Mouse (Mus musculus): ENCODE data around the gene Cygb. TPM values are rescaled to one million over a fixed set of nuclear protein-coding genes. Genes with fewer than 3 reads are reported as not detected.

Cygb gene
- polyA plus RNA-seq (2014; fragmentation: Nextera tagmentation; extraction: Ambion mirVana), result 2.0 and 2.5 TPM in 2 replicates

DNA sequence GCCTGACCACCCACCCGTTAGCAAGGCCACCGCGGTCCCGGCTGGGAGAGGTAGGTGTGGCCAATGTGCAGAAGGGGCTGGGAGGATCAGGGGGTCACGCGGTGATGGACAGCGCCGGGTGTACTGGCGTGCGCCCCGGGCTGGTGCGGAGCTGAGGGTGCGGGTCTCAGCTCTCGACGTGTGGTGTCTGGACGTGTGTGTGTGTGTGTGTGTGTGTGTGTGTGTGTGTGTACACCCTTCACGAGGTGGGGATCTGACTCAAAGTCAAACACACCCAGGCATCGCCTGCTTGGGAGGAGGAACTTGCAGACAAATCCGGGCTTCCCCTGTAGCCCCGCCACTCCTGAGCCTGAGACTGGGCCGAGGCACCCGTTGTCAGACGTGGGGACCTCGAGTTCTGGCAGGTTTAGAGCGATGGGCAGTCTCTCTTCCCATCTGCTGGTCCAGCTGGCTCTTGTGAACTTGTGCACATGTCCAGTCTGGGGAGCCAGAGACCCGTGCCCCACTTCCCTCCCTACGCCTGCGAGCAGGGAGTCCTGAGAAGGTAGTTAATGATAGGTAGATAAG lies at the start of gene Cygb:
Gene Cygb (minus strand): TSS at position 59 of the 567 bp plus-strand sequence.
- H3K4me3 ChIP-seq (ENCODE audit: low read depth, low read length), result peak within 1 kb of the TSS; percentile 55
- ATAC-seq (replicated peaks; ENCODE audit: low FRiP score) (no peak), DNase-seq (ENCODE audit: low spot score) (no peak)
- H3K4me2 ChIP-seq, result peak within 1 kb of the TSS; percentile 86
- WGBS, result 5% methylated on average over 28 of the region's 28 CpGs
- peaks cover 46% of the 10 kb centered on the region for H3K27me3 ChIP-seq (replicated peaks; ENCODE audit: control insufficient read depth, insufficient read depth, low read length)
- peaks cover 32% of the 10 kb centered on the region for H3K4me1 ChIP-seq (replicated peaks; ENCODE audit: control insufficient read depth, insufficient read depth, low read length)
- H3K9me3 ChIP-seq (ENCODE audit: control insufficient read depth, low read length), result no peaks in the 10 kb centered on the region
- 0 out of 2 replicates have a peak within 1 kb of the TSS, but pooled peaks have one; percentile 20 for H3K9ac ChIP-seq (ENCODE audit: low read depth, low read length)
- H3K27ac ChIP-seq (ENCODE audit: low read depth, low read length), result no peak within 1 kb of the TSS
- H3K36me3 ChIP-seq (ENCODE audit: control insufficient read depth, insufficient read depth, low read length), result no peaks in the 10 kb centered on the region

DNA sequence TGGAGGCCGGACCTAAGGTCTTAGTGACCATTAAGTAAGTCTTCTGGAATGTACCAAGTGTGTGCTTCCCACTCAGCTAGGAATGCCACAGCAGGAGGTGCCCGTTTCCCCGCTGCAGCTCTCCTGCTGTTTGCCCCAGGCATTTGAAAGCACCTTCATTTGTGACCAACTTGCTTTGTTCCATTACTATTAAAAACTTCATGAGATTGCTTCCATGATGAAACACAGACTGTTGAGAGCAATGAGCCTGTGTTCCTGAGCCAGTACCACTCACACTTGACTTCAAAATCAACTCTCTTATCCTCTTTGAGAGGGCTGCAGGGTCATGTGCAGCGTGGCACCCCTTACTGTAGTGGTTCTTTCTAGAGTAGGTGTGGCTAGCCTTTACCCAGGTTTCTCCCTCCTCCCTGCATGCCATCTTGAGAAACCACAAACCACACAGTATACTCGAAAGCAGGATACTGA lies 47.3 kb upstream of the Cygb start:
- Histone ChIP-seq H3K4me1 (replicated peaks; ENCODE audit: control insufficient read depth, insufficient read depth, low read length) (no peaks in the 10 kb centered on the region), H3K9me3 (ENCODE audit: control insufficient read depth, low read length) (no peaks in the 10 kb centered on the region), H3K9ac (ENCODE audit: low read depth, low read length) (no peak overlapping the region), H3K4me2 (no peak overlapping the region), H3K27ac (ENCODE audit: low read depth, low read length) (no peak overlapping the region), H3K4me3 (ENCODE audit: low read depth, low read length) (no peak overlapping the region), H3K36me3 (ENCODE audit: control insufficient read depth, insufficient read depth, low read length) (no peaks in the 10 kb centered on the region), H3K27me3 (replicated peaks; ENCODE audit: control insufficient read depth, insufficient read depth, low read length) (peaks cover 4% of the 10 kb centered on the region; the same call in 1 of the 2 replicates)
- DNase-seq (ENCODE audit: low spot score), result no peak
- WGBS, result 43% methylated on average over 5 of the region's 5 CpGs
- no peak for ATAC-seq (replicated peaks; ENCODE audit: low FRiP score)

DNA sequence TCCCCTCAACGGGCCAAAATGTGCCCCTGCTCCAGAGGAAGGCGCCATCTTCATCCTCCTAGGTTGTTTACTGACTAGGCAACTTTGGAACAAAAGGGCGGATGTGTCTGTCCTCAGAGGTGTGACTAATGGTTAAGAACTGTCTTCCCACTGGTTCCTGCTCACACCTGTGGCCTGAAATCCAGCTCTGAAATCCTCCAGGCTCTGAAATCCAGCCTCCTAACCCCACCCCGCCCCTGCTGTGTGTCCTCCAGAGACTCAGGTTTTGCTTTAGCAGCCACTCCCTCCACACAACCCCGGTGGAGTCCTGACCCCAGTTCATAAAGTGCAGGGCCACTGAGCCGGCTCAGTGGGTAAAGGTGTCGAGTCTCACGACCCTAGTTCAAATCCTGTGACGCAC lies 43.4 kb upstream of the Cygb start:
- H3K4me1 ChIP-seq (replicated peaks; ENCODE audit: control insufficient read depth, insufficient read depth, low read length), result 0 out of 2 replicates have a peak, but pooled peaks cover 2% of the 10 kb centered on the region
- H3K27ac ChIP-seq (ENCODE audit: low read depth, low read length), result no peak overlapping the region
- H3K4me2 ChIP-seq, result no peak overlapping the region
- DNase-seq (ENCODE audit: low spot score) (no peak), ATAC-seq (replicated peaks; ENCODE audit: low FRiP score) (no peak)
- H3K27me3 ChIP-seq (replicated peaks; ENCODE audit: control insufficient read depth, insufficient read depth, low read length), result peaks cover 38% of the 10 kb centered on the region
- WGBS, result 50% methylated on average over 9 of the region's 9 CpGs
- H3K4me3 ChIP-seq (ENCODE audit: low read depth, low read length), result no peak overlapping the region
- H3K36me3 ChIP-seq (ENCODE audit: control insufficient read depth, insufficient read depth, low read length), result no peaks in the 10 kb centered on the region
- no peak overlapping the region for H3K9ac ChIP-seq (ENCODE audit: low read depth, low read length)
- no peaks in the 10 kb centered on the region for H3K9me3 ChIP-seq (ENCODE audit: control insufficient read depth, low read length)

DNA sequence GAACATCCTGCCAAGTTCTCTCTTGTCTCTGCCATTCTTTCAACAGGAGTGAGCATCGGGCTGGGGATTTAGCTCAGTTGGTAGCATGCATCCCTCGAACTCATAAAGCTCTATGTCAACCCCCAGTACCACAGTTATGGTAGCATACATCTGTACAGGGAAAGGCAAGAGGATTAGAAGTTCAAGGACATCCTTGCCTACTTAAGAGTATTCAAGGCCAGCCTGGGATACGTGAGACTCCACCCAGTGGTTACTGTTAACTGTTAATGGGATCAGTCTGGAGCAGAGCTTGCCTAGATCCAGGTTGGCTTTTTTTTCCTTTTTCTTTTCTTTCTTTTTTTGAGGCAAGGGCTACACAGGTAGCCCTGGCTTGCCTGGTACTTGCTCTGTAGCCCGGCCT lies 42.3 kb upstream of the Cygb start:
- Histone ChIP-seq H3K4me1 (replicated peaks; ENCODE audit: control insufficient read depth, insufficient read depth, low read length) (0 out of 2 replicates have a peak, but pooled peaks cover 2% of the 10 kb centered on the region), H3K27ac (ENCODE audit: low read depth, low read length) (no peak overlapping the region), H3K27me3 (replicated peaks; ENCODE audit: control insufficient read depth, insufficient read depth, low read length) (peaks cover 38% of the 10 kb centered on the region), H3K9me3 (ENCODE audit: control insufficient read depth, low read length) (no peaks in the 10 kb centered on the region), H3K4me3 (ENCODE audit: low read depth, low read length) (no peak overlapping the region), H3K9ac (ENCODE audit: low read depth, low read length) (no peak overlapping the region), H3K36me3 (ENCODE audit: control insufficient read depth, insufficient read depth, low read length) (no peaks in the 10 kb centered on the region), H3K4me2 (no peak overlapping the region)
- WGBS, result 72% methylated on average over 4 of the region's 4 CpGs
- ATAC-seq (replicated peaks; ENCODE audit: low FRiP score), result no peak
- DNase-seq (ENCODE audit: low spot score), result no peak

DNA sequence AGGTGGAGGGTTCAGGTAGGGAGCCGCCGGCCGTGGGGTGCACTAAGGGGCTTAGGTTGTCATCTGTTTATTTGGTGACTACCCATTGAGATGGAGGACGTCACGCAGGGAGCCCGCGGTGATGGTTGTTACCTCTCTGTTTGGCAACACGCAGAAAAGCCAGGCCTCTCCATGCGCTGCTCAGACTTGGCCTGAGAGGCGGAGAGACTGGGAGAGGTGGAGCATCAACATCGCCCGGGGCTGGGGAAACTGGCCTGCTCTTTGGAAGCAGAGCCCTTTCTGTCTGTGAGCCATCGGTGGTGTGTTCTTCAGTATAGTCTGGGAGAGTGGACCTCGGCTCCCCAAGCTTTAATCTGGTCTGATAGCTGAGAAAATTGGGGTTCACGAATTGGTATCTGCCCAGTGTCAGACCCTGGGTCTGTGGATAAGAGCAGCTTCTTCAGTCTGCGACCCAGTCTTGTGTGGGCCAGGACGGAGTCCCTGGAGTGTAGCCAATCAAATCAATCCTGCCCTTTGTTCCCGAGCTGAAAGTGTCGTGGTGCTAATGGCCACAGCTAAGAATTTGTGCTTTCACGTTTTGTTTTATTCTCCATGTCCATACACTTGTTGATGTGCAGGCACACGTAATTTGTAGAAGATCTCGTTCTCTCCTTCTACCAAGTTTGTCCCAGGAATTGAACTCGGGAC lies 41.2 kb upstream of the Cygb start:
- Histone ChIP-seq H3K27me3 (replicated peaks; ENCODE audit: control insufficient read depth, insufficient read depth, low read length) (peaks cover 38% of the 10 kb centered on the region), H3K4me2 (no peak overlapping the region), H3K27ac (ENCODE audit: low read depth, low read length) (no peak overlapping the region), H3K36me3 (ENCODE audit: control insufficient read depth, insufficient read depth, low read length) (no peaks in the 10 kb centered on the region), H3K4me1 (replicated peaks; ENCODE audit: control insufficient read depth, insufficient read depth, low read length) (0 out of 2 replicates have a peak, but pooled peaks cover 2% of the 10 kb centered on the region), H3K9me3 (ENCODE audit: control insufficient read depth, low read length) (no peaks in the 10 kb centered on the region), H3K4me3 (ENCODE audit: low read depth, low read length) (no peak overlapping the region), H3K9ac (ENCODE audit: low read depth, low read length) (no peak overlapping the region)
- 33% methylated on average over 23 of the region's 23 CpGs for WGBS
- DNase-seq (ENCODE audit: low spot score) (no peak), ATAC-seq (replicated peaks; ENCODE audit: low FRiP score) (no peak)

DNA sequence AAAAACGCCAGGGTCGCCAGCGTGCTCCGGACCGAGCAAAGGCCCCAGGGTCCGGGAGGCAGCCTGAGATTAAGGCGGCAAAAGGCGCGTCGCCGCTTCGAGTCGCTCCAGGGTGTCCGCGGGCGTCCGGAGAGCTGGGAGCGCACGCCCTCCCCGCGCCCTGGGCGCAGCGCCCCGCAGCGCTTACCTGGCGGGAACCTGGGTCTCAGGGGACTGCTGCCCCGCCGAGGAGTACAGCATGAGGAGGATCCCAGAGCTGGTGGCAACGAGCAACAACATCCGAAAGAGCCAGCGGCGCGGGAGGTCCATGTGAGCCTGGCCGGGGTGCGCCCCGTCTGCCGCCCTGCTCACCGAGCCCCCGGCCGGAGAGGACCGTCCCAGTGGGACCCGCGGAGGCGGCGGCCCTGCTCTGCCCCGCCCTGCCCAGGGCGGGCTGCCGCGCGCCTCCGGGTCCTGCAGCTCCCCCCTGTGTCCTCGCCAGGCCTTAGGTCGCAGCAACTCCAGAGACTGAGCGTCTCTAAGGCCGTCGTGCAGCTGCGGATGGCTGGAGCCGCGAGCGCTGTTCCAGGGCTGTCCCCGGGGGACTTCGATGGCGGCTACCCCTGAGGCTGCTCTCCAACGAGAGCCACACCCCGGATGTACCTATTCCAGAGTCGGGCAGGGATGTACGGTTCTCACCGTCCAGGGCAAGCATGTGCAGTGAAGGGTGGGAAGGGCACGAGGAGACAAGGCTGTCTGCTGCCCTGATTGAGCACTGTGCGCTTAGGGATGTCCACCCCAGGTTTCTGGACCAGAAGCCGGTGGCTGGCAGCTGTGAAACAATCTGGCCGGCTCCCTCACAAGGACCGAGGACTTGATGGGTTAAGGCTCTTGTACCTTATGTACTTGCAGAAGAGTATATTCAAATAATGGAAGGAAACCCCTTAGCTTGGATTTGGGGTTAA lies 40.4 kb upstream of the Cygb start:
- Histone ChIP-seq H3K4me1 (replicated peaks; ENCODE audit: control insufficient read depth, insufficient read depth, low read length) (0 out of 2 replicates have a peak, but pooled peaks cover 2% of the 10 kb centered on the region), H3K9ac (ENCODE audit: low read depth, low read length) (0 out of 2 replicates have a peak overlapping the region, but pooled peaks have one; percentile 16), H3K4me2 (peak overlapping the region; percentile 67), H3K36me3 (ENCODE audit: control insufficient read depth, insufficient read depth, low read length) (no peaks in the 10 kb centered on the region), H3K4me3 (ENCODE audit: low read depth, low read length) (peak overlapping the region; percentile 46), H3K27ac (ENCODE audit: low read depth, low read length) (no peak overlapping the region), H3K9me3 (ENCODE audit: control insufficient read depth, low read length) (no peaks in the 10 kb centered on the region), H3K27me3 (replicated peaks; ENCODE audit: control insufficient read depth, insufficient read depth, low read length) (peaks cover 38% of the 10 kb centered on the region)
- DNase-seq (ENCODE audit: low spot score) (no peak), ATAC-seq (replicated peaks; ENCODE audit: low FRiP score) (no peak)
- 4% methylated on average over 73 of the region's 73 CpGs for WGBS

DNA sequence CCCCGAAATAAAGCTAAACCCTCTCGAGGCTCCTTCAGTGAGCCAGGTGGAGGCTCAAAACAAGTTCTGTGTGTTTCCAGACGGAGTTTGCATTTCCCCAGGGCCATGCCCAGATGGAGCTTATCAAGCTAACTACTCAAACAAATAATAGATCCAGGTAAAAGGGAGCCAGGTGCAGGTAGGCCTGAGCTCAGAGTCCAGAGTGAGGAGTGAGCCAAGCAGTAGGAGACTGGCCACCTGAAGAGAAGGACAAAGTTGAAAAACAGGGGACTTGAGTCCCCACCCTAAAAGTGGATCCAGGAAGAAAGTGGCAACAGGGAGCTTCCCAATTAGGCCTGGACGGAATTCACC lies 39.8 kb upstream of the Cygb start:
- H3K27ac ChIP-seq (ENCODE audit: low read depth, low read length), result no peak overlapping the region
- H3K9me3 ChIP-seq (ENCODE audit: control insufficient read depth, low read length), result no peaks in the 10 kb centered on the region
- no peaks in the 10 kb centered on the region for H3K36me3 ChIP-seq (ENCODE audit: control insufficient read depth, insufficient read depth, low read length)
- 0 out of 2 replicates have a peak, but pooled peaks cover 2% of the 10 kb centered on the region for H3K4me1 ChIP-seq (replicated peaks; ENCODE audit: control insufficient read depth, insufficient read depth, low read length)
- DNase-seq (ENCODE audit: low spot score), result no peak
- 43% methylated on average over 4 of the region's 4 CpGs for WGBS
- H3K4me3 ChIP-seq (ENCODE audit: low read depth, low read length), result peak overlapping the region; percentile 46
- H3K4me2 ChIP-seq, result peak overlapping the region; percentile 67
- ATAC-seq (replicated peaks; ENCODE audit: low FRiP score), result no peak
- 0 out of 2 replicates have a peak overlapping the region, but pooled peaks have one; percentile 16 for H3K9ac ChIP-seq (ENCODE audit: low read depth, low read length)
- H3K27me3 ChIP-seq (replicated peaks; ENCODE audit: control insufficient read depth, insufficient read depth, low read length), result peaks cover 38% of the 10 kb centered on the region

Measured in liver, embryonic 11.5 days (tissue).